Mouse (Mus musculus): ENCODE measurements around the gene Unc93b1. TPM values are rescaled to one million over a fixed set of nuclear protein-coding genes. Genes with fewer than 3 reads are reported as not detected.

The Unc93b1 gene
- total RNA-seq, 2 experiments from 2014 or later, result 19.7 to 24.5 TPM

Other genes starting within 250 kb of the Unc93b1 start
- 10 to 100 TPM; 50.6 to 51.0 TPM for gene Lrp5, start 248.6 kb upstream of the Unc93b1 start, total RNA-seq (2021)
- gene 1810055G02Rik, start 226.9 kb upstream of the Unc93b1 start, total RNA-seq (2021), result 10 to 100 TPM; 12.0 to 14.2 TPM
- gene Kmt5b, start 167.8 kb upstream of the Unc93b1 start, total RNA-seq (2021), result 10 to 100 TPM; 36.7 to 38.9 TPM
- gene Chka, start 83.4 kb upstream of the Unc93b1 start, total RNA-seq (2021), result 10 to 100 TPM; 12.1 to 17.8 TPM
- gene Tcirg1, start 28.1 kb upstream of the Unc93b1 start, total RNA-seq (2021), result 10 to 100 TPM; 15.7 to 16.2 TPM
- gene Ndufs8, start 22.4 kb upstream of the Unc93b1 start, total RNA-seq (2021), result 100 to 1,000 TPM; 358 to 371 TPM
- 1 to 10 TPM; 2.6 to 2.7 TPM for gene Aldh3b1, start 5.4 kb upstream of the Unc93b1 start, total RNA-seq (2021)
- gene Aldh3b3, start 23.5 kb downstream of the Unc93b1 start, total RNA-seq (2021), result under 1 TPM; 0.10 to 0.24 TPM
- gene Aldh3b2, start 37.1 kb downstream of the Unc93b1 start, total RNA-seq (2021), result under 1 TPM; 0.32 to 0.72 TPM
- 10 to 100 TPM; 12.8 to 13.4 TPM for gene Acy3, start 51.4 kb downstream of the Unc93b1 start, total RNA-seq (2021)
- gene Tbx10, start 57.6 kb downstream of the Unc93b1 start, total RNA-seq (2021), result not detected
- gene Nudt8, start 65.4 kb downstream of the Unc93b1 start, total RNA-seq (2021), result 10 to 100 TPM; 61.2 to 71.2 TPM
- gene Gm49405, start 65.4 kb downstream of the Unc93b1 start, total RNA-seq (2021), result 1 to 10 TPM; 1.4 to 1.6 TPM
- 100 to 1,000 TPM; 102 to 103 TPM for gene Doc2g, start 68.1 kb downstream of the Unc93b1 start, total RNA-seq (2021)
- gene Ndufv1, start 77.6 kb downstream of the Unc93b1 start, total RNA-seq (2021), result 100 to 1,000 TPM; 960 to 987 TPM
- gene Gstp1, start 102.8 kb downstream of the Unc93b1 start, total RNA-seq (2021), result 100 to 1,000 TPM; 270 to 278 TPM
- 10 to 100 TPM; 87.3 to 90.7 TPM for gene Gstp2, start 110.8 kb downstream of the Unc93b1 start, total RNA-seq (2021)
- not detected for gene Gstp3, start 124.4 kb downstream of the Unc93b1 start, total RNA-seq (2021)
- not detected for gene Cabp2, start 146.4 kb downstream of the Unc93b1 start, total RNA-seq (2021)
- 10 to 100 TPM; 21.9 to 26.3 TPM for gene Cdk2ap2, start 162.0 kb downstream of the Unc93b1 start, total RNA-seq (2021)
- 10 to 100 TPM; 30.8 to 32.8 TPM for gene Pitpnm1, start 164.8 kb downstream of the Unc93b1 start, total RNA-seq (2021)
- gene Aip, start 190.7 kb downstream of the Unc93b1 start, total RNA-seq (2021), result 10 to 100 TPM; 47.7 to 62.6 TPM
- gene Gpr152, start 204.6 kb downstream of the Unc93b1 start, total RNA-seq (2021), result not detected
- gene Cabp4, start 208.8 kb downstream of the Unc93b1 start, total RNA-seq (2021), result not detected
- gene Coro1b, start 213.4 kb downstream of the Unc93b1 start, total RNA-seq (2021), result 10 to 100 TPM; 87.2 to 90.7 TPM
- gene Ptprcap, start 218.4 kb downstream of the Unc93b1 start, total RNA-seq (2021), result 1 to 10 TPM; 1.6 to 2.2 TPM
- gene Rps6kb2, start 228.2 kb downstream of the Unc93b1 start, total RNA-seq (2021), result 10 to 100 TPM; 22.4 to 24.3 TPM
- 10 to 100 TPM; 40.2 to 53.6 TPM for gene Carns1, start 240.3 kb downstream of the Unc93b1 start, total RNA-seq (2021)

All from heart, postnatal 10 days (tissue).